Mouse (Mus musculus) layer of hippocampus, adult 9-10 months (tissue): ENCODE results near the gene Hoxa6.

Source experiments
- DNase-seq: peaks from one replicate; pipeline ENCODE4 v3.0.0; 2022; ENCODE audit warnings: low spot score

Hoxa6 gene

DNA sequence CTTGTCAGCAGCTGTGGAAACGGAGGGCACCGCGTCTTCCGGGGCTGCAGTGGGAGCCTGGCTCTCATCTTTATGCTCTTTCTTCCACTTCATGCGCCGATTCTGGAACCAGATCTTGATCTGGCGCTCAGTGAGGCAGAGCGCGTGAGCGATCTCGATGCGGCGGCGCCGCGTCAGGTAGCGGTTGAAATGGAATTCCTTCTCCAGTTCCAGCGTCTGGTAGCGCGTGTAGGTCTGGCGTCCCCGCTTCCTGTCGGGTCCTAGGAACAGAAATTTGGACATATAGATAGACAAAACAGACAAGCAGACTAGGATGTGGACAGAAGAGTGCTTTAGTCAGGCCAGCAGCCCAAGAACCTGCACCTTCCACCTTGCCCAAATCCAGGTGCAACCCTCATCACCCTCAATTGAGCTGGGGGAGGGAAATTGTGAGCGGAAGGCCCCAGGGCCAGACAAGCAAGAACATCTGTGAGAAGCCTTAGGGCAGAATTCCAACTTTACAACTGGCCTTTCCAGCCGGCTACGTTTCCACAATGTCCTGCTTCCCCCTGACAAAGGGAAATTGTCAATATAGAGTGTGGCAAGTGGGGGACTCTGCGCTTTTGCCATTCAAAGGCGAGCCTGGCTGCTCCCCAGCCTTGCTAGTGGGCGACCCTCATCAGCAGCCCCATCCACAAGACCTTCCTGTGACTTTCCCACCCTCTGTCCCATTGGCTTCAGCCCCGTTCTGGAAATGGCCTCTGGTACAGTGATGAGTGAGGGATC, 7.4 kb upstream of the Hoxa6 start:
- no peak for DNase-seq

DNA sequence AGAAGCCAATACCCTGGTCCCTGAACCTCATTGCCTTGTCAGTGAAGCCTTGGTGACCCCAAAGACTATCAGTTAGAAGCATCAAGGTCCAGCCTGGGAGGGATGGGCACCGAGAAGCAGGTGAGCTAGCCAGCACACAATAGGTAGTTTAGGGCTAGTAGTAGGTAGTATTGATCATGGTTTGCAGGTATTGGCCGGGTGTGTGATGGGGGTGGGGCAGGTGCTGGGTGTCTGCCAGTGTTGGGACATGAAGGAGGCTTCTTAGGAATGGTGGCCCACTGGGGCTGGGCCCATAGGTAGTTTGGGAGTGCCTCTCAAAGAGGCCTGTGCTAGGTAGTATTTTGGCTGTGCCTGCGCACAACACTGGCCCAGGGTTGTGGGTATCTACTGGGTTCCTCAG, 6.5 kb upstream of the Hoxa6 start:
- DNase-seq = no peak

DNA sequence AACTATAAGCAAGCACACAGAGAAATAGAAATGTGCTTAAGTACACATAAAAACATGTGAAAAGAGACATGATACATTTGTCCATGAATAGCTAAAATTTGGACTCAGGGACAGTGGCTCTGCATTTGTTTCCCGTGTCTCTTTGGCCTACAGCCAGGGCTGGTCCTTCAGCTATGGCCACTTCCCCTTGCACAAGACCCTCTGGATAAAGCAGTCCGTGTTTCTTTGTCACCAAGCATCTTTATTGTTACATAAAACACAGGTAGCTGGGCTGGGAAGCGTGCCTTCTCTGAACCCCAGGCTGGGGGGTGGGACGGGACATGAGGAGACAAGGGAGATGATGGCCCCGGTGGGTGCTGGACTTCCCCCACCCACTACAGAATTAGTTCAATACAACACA, 5.7 kb upstream of the Hoxa6 start:
- no peak for DNase-seq

DNA sequence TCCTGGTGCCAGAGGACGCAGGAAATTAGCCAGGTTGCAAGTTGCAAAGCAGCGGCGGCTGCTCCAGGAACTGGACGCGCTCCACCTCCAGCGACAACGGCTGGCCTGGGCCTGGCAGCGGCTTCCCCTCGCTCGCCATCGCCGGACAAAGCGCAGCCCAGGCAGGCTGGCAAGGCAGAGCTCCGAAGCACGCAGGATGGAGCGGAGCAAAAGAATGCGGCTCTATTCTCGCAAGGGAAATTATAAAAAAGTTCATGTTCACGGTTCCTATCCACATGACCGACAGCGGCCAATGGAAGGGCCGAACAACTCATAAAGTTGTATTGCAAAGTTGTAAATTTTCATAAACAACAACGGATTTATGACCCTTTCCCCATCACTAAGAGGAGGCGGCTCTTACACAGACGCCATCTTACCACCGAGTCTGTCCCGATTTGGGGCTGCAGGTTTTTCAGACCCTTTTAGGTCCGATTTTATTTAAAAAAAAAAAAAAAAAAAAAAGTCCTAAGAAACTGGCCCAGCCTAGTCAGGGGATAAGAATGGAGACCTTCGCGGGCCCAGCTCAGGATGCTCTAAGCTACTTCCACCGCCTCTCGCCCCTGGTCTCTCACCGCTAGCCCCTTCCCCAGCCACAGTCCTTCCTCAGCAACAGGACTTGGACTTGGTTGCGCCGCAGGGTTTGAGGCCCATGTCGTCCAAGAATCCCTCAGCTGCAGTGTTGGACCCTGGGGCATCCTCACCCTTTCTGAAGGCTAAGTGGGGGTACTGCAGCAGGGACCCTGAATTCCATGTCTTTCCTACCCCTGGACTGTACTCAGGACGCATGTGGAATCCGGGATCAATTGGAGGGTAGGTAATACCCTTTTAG, 4.8 kb upstream of the Hoxa6 start, which contains the start of the genes Hoxa3 and Gm28308:
Gene Hoxa3, minus strand, starts transcription at position 218 of the 868 bp plus-strand sequence.
Gene Gm28308, minus strand, starts transcription at position 221 of the 868 bp plus-strand sequence.
- no peak for DNase-seq

DNA sequence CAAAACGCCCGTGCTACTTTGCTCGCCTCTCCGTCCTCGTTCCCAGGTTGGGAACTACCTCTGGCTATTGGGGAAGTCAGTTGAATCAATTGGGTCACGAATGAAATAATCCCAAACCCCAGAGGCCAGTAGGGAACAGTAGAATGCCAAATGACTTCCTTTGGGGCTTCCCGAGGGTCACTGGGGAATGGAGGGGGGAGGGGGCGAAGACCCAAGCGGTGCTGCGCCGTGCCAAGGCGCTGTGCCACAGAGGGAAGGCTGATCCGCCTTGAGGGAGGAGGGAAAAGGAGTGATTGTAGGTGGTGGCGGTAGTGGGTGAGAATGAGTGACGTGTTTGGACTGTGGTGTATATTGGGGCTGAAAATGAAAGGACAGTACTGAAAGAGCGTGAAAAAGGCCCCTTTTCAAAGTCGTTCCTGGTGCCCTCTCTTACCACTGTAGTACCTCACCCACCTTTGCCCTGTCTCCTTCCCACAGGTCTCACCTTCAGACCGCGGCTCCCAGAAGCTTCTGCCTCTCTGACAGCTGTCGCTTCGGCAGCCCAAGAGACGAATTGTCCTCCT, 4.1 kb upstream of the Hoxa6 start:
- no peak for DNase-seq

DNA sequence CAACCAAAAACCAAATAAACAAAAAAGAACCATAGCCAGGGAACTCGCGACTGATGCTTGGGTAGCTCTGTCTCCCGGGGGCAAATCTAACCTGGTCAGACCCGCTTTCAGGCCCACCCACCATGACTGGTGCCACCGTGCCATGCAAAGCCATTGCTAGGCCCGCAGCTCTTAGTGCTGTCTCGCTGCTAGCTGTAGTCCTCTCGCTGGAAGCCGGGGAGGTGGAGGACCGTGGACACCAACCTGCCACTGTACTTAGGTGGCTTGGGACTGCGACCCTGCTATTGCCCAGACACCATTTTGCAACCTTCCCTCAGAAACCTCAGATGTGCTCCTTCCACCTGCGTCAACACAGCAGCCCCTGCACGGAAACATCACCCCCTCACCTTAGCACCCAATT, 3.4 kb upstream of the Hoxa6 start:
- DNase-seq = no peak

DNA sequence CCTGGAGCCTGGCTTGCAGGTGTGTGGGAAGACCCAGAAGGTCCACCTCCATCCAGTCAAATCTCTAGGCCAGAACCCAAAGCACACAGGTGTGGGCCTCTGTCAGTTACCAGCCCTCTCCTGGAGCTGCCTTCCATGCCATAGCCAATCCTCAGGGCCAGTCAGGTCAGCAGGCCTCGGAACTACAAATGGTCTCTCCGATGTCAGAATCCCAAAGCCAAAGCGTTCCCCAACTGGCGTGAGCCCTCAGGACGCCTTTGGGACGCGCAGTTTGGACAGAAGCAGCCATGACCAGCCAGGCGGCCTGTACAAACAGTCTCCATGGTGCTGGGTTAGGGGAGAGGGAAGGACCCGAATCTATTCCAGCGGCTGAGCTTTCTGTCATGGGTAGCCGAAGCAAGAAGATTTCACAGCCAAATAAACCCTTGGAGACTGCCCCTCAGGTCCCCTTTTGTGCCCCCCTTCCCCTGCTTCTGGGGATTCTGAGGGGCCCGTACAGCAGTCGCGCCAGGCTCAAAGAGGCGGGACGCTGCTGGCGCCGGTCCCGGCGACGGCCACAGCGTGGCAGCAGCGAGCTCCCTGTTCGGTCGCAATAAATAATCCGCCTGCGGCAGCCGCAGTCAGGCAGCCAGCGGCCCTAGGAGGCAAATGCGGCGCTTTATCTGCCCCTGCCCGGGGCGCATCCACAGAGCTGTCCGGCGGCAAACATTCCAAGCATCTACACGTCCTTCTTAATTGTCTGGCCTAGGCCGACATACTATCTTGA, 2.8 kb upstream of the Hoxa6 start:
- DNase-seq = no peak

DNA sequence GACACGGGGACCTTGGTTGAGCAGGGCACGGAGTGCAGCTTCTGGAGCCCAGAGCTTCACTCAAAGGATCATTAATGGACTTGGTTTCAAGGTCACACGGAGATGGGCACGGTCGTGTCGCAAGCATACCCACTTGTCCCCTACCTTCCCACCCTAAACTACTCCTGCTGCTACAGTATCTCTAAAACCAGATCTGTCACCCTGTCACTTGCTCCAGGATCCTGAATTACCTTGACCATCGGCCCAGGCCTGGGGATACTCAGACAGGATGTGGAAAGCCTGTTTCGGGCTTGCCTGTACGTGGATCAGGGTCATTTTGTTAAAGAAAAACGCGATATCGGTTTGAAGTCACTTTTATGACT, 1.1 kb upstream of the Hoxa6 start:
- DNase-seq = no peak

DNA sequence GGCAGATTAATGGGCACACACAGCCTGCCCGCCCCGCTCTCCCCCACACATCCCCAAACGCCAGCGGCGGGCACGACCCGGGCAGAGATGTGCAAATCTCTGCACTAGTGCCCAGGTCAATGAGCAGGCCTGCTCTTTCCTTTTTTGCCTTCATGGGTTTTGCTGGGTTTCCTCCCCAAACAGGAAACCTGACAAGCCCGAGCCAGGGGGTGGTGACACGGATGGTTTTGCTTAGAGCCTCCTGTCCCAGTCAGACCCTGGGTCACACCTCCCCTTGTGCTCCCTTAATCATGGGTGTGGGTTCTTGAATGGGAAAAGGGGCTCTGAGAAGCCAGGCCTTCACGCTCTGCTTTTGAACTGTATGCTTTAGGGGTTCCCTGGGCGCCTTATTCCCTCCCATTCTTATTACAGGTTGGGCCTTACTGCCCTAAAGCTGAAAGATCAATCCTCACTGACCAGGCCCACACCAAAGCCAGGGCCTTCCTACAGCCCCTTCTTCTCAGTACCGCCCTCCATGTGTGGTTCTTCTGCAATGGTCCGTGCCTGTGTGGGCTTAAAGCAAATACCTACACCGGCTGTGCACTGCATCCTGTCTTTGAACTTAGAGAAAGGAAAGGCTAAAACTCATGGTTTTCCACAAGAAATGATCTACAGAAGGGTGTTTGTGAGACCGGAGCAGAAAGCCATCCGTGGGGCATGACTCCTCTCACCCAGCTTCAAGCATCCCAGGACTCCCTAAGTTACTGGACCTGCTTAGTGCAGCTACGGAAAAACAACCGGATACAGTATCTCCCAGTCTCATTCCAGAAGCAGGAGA, 554 bp upstream of the Hoxa6 start:
- DNase-seq = no peak

DNA sequence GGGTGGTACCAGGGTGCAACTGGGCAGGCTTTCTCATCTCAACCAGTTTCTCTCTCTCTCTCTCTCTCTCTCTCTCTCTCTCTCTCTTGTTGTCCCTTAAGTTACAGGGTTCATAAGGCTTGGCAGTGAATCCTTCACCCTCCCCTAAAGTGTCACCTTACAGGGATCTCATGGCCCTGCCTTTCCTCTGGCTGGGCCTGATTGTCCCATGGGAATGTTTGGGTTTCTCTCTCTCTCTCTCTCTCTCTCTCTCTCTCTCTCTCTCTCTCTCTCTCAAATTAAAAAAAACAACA, 892 bp downstream of the Hoxa6 start:
- DNase-seq = no peak

DNA sequence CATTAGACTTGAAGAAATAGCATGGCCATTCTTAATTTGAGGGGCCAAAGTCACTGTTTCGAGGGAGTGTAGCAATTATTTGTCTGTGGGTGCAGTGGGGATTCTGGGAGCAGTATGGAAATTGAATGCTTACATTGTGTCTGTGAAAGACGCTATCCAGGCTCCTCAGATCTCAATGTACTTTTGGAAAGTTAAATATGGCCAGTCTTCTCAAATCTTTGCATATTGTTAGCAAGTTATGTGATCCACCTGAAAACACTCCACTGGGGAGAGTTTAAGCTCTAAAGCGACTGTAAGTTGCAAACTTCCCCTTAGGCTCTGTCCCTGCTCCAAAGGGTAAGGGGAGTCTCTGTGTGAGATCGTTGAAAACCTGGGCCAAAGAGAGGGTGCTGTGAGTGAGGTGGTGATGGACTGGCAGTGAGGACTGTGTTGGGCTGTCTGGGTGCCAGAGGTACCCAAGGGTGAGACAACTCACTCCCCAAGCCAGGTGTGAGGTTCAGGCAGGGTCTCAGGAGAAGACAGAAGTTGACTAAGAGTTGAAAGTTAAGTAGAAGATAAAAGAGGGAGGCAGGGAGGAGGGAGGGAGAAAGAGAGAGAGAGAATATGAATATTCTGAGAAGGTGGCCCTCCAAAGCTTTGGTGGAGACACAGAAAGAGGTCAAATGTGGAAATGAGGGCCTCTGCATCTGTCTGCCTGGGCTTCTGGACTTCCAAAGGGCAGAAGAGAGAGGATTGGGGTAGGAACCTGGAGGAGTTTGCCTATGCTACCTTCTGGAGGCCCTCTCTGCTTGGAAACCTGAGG, 1.4 kb downstream of the Hoxa6 start:
- DNase-seq = no peak

DNA sequence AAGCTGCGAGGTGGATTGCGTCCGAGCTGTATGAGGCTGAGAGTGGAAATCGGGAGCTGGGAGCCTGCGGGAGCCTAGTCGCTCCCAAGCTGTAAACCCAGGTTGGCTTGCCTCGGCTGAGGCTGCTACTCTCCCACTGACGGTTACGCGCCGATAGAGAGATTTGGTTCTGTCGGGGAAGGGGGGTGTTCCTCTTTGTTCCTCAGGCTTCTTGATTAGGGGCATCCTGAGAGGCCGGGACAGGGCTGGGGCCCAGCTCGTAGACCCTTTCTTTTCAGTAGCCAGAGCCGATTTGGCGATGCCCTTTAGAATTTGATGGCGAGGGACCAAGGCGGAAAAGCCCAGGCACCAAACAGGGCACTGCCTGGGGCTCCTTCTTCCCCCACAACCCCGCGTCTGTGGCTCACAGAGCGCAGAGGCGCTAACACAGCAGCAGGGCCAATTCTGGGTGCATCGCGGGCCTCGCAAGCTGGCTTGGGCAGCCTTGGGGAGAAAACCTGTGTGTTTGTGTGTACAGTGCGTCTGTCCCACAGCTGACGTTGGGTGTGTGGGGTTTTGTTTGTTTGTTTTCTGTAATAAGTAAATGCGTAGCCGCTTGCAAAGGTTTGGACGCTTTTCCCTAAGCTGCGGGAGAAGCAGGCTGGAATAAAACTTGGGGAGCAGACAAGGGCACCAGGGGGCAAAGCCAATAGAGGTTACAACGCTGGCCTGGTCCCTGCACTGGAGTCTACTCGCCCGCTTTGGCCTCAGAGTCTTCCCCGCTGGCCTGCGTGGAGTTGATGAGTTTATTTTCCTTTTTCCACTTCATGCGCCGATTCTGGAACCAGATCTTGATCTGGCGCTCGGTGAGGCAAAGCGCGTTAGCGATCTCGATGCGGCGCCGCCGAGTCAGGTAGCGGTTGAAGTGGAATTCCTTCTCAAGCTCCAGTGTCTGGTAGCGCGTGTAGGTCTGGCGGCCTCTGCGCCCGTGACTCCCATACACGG, 2.6 kb downstream of the Hoxa6 start:
- DNase-seq = no peak

DNA sequence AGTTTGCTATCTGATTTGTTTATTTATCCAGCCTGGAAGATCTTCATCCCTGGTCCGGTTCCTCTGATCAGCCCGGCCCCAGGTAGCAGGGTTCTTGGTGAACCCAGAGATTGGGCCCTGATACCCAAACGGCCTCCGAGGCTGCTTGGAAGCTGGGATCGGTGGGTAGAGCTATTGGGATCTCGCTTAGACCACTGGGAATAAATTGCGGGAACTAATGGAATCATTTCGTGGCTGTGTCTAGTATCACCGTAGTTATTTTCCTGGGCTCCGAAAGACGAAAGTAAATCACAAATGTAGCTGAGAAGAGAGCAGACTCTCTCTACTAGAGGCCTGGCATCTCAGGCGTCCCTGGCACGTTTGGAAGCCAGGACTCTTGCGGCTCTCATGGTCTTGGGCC, 3.3 kb downstream of the Hoxa6 start:
- no peak for DNase-seq

DNA sequence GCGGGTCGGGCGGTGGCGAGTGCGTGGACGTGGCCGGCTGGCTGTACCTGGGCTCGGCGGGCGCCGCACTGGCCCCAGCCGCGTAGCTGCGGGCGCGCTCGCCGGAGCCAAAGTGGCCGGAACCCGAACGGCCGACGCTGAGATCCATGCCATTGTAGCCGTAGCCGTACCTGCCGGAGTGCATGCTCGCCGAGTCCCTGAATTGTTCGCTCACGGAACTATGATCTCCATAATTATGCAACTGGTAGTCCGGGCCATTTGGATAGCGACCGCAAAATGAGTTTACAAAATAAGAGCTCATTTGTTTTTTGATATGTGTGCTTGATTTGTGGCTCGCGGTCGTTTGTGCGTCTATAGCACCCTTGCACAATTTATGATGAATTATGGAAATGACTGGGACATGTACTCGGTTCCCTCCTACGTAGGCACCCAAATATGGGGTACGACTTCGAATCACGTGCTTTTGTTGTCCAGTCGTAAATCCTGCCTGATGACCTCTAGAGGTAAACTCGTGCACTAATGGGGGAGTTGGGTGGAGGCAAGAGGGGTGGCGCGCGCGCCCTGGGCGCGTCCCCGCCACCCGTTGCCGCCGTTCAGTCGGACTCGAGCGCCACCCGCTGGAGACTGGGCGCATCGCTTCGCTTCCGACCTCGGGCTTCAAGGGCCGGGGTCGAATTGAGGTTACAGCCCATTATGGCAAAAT, 4.3 kb downstream of the Hoxa6 start, which contains the start of gene Hoxa5:
Gene Hoxa5, minus strand, starts transcription at position 538 of the 703 bp plus-strand sequence.
- DNase-seq = no peak

DNA sequence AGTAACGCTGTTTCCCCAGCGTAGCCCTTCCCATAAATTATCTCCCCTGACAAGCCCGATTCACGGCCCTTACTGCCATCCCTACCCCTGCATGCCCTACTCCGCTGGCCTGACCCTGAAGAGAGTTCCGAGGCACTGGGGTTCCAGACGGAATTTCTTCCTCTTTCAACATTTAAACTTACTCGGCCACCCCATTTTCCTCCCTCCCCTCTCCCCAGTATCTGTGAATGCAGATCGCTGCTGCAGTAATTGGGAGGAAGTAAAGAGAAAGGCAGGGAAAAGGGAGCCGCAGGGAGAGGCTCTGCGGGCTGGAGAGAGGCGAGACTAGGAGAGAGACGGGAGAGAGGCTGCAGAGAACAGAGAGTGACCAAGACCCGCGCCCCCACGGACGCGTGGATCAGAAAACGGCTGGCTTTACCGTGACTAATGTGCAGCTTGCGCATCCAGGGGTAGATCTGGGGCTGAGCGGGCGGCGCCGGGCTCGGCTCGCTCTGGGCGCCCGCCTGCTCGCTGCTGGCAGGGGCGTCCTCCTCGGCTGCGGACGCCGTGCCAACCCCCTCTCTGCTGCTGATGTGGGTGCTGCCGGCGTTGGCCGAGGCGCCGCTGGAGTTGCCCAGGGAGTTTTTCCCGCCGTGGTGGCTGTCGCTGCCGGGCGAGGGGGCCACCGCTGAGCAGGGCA, 5.0 kb downstream of the Hoxa6 start:
- no peak for DNase-seq

DNA sequence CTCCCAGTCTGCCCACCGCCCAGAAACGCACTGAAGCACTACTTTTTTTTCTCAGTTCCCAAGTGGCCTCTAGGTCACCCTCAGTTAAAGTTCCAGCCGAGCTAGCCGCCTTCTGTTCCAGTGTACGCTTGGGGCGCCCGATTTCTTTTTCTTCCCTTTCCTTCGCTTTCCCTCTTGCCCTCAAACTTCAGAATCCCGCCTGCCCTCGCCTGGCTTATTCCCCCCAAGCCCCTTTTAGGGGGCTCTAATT, 5.5 kb downstream of the Hoxa6 start:
- DNase-seq = no peak

DNA sequence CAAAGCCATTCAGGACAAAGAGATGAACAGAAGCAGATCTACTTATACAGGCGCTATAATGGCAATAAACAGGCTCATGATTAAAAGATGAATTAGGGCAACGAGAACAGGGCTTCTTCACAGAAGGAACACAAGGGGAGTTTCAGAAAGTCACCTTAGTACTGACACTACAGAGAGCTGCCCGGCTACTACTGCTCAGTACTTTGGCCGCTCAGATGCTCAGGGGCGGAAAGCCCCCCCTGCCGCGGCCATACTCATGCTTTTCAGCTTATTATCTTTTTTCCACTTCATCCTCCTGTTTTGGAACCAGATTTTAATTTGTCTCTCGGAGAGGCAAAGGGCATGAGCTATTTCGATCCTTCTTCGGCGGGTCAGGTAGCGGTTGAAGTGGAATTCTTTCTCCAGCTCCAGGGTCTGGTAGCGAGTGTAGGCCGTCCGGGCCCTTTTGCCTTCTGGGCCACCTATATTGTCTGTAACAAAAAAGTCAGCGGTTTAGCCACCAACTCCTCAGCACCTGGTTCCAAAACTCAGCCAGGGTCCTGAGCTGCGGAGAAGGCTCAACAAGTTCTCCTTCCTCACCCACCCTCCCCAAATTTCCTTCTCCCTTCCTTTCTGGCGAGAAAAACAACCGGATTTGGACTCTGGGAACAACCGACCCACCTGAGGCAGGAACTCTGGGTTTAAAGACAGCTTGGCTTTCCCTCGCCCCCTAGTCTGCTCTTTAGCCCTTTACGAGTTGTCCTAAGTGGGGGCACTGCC, 6.0 kb downstream of the Hoxa6 start:
- DNase-seq = no peak

DNA sequence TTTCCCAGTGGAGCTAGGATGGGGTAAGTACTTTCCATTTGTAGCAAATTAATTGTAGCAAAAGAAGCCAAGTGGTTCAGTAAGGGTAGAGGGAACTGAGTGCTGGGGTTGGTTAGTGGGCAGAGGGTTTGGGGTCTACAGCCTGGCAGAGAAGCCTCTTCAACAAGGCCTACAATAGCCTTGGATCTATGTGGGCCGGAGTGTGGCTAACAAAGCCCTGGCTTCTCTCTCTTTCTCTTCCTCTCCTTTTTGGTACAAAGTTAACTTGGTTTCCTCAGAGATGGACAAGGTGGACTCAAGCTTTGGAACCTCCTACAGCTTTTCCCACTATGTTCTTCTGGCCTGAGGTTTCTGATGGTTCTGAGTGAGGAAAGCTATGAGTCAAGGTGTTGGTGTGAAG, 7.3 kb downstream of the Hoxa6 start:
- DNase-seq = no peak
